Mouse (Mus musculus) mesoderm, embryonic 11.5 days (tissue): Measurements from ENCODE around the gene Ece1.
A peak's percentile ranks its signal among the peaks of the same experiment; 100 is the strongest.

Experiments used
- DNase-seq: peaks from one replicate; pipeline ENCODE4 v3.0.0-alpha.2; 2012; ENCODE audit warnings: low read depth, low spot score

Ece1 gene

DNA sequence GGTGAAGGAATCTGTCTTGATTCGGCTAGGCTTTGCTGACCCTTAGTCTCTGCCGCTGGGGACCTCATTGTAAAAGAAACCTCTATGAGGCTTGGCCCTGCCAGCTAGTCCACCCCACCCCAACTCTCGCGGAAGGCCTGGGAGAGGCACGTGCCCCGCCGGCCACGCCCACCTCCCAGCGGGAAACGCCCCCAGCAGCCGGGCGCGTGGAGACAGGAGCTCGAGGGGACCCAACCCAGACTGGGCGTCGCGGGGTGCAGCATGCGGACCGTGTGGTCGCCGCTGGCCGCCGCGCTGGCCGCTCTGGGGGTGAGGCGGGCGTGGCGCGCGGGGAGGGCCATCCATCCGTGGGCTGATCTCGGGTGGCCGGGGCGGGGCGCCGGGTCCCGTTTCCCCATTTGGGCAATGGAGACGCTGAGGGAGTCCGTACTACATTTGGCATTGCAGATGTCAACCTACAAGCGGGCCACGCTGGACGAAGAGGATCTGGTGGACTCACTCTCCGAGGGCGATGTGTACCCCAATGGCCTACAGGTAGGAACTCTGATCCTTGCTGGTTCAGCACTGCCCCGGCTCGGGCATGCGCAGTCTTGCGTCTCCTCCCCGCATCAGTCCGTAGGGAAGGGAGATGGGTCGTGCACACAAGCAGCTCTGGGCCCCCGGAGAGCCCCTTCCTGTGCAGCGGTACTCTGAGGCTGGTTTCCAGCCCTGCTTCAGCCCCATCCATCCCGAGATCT lies 51.5 kb downstream of the Ece1 start:
- peak; percentile 81 for DNase-seq

GRCm38 (mm10) chr4:137917591-137917990 lies 55.6 kb downstream of the Ece1 start:
- DNase-seq: no peak

DNA sequence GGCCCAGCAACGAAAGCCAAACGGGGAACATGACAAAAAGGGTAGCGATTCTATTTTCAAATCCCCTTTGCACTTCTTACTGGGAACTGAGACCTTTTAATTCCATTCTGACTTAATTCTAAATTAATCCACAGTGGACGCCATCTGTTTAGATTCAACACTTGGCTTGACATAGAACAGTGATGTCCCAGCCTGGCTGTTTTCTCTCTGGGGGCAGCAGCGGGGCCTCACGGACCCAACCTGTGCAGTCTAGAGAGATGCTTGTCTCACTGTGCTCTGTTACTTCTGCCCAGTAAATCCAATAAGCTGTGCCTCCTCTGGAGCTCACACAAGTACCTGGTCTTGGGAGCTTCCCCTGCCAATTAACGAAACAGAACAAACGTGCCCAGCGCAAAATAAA lies 56.5 kb downstream of the Ece1 start:
- no peak for DNase-seq

DNA sequence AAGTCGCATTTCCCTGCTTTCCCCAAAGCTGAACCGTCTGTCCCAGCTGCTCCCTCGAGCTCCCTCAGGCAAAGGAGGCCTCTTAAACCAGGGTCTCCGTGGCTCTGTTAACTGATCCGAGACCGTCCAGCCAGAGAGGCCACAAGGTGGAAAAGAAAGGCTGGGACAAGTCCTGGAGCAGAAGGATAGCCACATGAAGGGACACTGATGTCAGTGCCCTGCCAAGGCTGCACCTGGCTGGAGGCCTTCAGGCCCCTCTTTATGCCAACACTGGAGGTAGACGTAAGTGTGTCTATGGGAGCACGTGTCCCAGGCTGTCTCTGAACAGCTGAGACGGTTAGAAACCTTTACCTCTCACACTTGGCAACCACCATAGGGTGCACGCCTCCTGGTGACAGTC lies 57.1 kb downstream of the Ece1 start:
- no peak for DNase-seq

- no peak for DNase-seq
Observed at GRCm38 (mm10) chr4:137920005-137920404, 58.0 kb downstream of the Ece1 start.

DNA sequence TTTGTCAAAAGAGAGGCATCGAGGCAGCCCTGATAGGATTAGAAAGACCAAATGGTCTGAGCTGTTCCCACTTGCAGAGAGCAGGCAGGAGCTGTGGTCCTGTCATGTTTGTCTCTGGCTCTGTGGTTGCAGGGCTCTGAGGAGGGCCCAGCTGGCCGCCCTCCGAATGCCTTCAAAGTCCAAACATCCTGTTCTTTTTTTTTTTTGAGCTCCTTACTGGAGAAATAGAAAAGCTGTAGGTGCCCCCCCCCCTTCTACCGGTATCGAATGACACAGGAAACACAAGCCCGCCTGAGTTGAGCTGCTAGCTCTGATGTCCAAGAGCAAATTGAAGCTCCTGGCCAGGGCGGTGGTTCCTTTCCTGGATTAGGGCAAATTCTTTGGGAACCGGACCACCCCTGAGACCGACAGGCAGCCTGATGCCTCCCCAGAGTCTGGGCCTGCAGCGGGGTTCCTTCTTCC lies 58.5 kb downstream of the Ece1 start:
- peak; percentile 59 for DNase-seq

DNA sequence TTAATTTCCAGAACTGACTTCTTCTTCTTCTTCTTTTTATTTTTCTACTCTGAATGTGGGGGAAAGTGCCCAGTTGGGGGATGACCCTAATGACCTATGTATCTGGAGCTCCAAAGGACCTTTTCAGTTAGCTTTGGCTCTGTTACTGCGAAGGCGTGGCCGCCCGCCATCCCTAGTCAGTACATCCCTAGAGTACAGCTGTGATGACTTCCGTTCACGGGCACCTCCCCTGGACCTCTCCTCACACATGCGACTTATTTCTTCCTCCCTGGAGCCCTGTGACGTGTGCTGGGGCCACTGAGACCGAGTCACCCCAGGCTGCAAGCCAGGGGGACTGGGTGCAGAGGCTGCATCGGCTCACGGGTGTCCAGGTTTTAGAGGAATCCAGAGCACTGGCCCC lies 59.5 kb downstream of the Ece1 start:
- no peak for DNase-seq

- no peak for DNase-seq
Observed at GRCm38 (mm10) chr4:137923052-137923451, 61.0 kb downstream of the Ece1 start.

- DNase-seq: no peak
Observed at GRCm38 (mm10) chr4:137925176-137925575, 63.1 kb downstream of the Ece1 start.

GRCm38 (mm10) chr4:137926161-137926560 lies 64.1 kb downstream of the Ece1 start:
- DNase-seq: no peak

- DNase-seq: no peak
Observed at GRCm38 (mm10) chr4:137927136-137927535, 65.1 kb downstream of the Ece1 start.

DNA sequence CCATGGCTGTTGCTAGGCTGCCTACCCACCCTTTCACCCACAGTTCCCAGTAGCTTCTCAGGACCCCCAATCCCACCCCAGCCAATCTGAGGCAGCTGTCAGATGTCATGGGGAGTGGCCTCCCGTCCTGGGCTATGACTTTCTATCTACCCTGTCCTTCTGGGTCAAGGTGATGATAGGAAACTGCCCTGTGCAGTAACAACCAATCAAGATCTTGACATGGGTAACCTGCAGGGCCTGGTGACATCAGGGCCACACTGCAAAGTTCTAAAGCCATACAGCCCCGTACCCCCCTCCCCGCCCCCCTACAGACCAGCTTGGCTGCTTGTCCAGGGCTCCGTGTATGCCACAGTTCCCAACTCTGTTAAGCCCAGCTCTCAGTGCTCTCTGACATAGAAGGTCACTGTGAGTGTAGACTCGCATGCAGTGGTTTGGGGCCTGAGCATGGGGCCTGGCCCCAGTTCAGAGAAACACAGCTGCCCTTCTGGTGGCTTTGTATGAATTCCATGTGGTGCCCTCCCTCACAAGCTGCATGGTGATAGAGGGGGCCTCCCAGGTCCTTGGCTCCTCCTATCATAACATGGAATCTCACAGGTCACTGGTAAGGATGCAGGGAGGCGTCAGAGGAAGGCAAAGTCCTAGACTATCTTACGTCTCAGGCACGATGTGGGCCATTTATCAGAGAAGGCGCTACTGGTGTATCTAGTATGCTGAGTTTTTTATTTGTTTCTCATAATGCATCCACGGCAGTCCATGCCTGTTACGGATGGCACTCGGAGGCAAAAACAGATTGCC lies 65.9 kb downstream of the Ece1 start:
- no peak for DNase-seq

GRCm38 (mm10) chr4:137928813-137929212 lies 66.8 kb downstream of the Ece1 start:
- no peak for DNase-seq

DNA sequence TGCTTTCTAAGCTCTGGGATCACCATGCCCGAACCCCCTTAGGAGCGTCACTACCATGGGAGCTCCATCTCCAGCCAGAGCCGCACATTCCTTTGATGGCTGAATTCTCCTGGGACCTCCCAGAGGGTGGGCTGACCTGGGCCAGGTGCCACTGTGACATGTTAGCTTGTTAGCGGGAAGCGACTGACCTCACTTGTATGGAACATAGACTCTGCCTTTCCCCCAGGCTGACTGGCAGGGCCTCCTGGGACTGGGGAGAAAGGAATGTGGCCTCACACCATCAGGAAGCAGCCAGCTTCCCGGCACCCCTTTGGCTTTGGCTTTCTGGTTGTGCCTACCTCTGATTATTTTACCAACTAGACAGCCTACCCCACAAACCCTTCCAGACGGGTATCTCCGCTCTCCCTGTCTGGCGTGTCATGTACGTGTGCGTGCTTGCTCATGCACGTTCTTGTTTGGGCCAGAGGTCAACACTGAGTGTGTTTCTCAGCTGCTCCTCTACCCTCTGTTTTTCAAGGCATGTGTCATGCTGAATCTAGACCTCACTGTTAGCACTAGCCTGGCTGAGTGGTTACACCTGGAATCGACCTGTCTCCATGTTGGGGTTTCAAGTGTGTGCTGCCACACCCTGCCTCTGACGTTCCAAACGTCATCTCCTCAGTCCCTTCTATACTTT lies 67.4 kb downstream of the Ece1 start:
- peak; percentile 48 for DNase-seq

DNA sequence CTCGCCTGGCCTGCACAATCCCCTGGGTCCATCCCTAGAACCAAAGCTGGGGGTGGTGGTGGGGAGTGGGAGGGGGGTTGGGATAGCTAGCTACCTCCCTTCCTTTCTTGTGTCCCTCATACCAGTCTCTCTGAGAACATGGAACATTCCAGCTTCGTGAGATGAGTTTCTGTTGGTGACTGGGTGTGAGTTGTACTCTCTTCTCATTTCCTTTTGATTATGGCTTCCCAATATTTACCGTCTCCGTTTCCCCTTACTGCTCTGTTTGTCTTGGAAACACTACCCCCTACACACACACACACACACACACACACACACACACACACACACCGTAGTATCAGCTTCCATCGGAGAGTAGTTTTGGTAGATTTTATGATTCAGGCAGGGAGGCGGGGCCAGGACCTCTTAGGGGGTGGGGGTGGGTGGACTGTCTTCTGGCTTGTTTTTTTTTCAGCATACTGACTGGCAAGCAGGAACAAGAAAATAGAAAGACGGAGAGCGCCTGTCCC lies 68.5 kb downstream of the Ece1 start:
- no peak for DNase-seq

DNA sequence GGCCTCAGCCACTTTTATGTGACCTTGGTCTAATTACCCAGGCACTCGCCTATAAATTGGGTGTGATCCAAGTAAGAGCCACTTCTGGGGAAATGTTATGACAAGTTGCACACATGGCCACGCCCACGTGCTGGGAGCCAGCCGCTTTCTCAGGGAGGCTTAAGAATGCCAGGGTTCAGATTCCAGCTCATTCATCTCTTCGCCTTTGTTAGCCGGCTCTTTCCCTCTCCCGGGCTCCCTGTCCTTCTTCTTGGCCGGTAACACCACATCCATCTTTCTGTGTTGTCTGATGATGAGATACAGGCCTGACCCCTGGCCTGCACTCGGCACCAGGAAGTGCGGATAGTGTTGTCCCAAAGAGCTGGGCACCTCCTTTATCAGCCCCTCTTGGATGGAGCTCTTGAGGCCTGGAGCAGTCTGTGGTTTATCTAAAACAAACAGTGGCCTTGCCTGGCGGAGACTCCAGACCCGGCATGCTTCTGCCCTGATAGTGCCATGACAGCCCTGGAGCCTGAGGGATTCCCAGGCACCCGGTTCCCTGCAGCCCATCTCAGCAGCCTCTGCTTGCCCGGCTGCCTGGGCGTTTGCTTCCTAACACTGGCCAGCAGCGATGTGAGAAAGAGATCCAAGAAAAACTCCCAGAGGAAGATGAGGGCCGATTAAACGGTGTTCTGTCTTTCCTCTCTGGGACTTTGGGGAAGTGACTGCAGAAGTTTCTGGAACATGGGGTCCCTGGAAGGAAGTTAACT lies 69.1 kb downstream of the Ece1 start:
- peak; percentile 89 for DNase-seq

GRCm38 (mm10) chr4:137932554-137933178 lies 70.6 kb downstream of the Ece1 start:
- DNase-seq: no peak

DNA sequence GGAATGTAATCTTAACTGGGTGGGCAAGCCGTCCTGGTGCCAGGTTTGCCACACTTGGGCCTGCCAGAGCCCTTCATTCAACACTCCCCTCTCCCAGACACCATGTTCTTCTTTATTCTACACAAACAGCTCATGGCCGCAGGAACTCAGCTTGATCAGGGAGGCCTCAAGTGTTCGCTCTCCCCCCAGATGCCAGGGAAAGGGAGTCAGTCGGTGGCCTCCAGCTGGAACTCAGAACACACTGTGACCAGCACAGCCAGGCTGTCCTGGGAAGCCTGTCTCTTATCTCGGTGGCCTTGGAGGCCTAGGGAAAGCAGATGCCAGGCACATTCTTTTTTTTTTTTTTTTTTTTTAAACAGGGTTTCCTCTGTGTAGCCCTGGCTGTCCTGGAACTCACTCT lies 71.3 kb downstream of the Ece1 start:
- DNase-seq: no peak

GRCm38 (mm10) chr4:137936134-137936533 lies 74.1 kb downstream of the Ece1 start:
- no peak for DNase-seq

DNA sequence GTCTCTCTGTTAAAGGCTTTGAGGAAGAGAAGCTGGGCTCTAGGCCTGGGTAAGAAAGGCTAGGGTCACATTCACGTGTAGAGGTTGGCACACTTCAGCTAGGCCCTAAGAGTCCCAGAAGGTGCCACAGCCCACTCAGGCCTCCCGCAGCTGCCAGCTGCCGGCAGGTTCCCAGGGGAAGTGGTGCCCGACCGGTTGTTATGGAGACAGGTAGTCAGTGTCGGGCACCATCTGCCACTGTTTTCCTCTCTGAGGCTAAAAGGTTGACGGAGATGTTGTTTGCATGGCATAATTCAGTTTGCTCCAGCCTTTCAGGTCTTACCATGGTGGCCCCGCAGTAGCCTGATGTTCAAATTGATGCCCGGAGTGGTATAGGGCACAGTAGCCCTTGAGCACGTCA lies 78.0 kb downstream of the Ece1 start:
- DNase-seq: no peak
